Mouse (Mus musculus) lung, postnatal 14 days (tissue): ENCODE results near the gene Fbxl2.

Experiments
- DNase-seq: peaks from one replicate; pipeline ENCODE4 v3.0.0; 2021

Fbxl2 gene

DNA sequence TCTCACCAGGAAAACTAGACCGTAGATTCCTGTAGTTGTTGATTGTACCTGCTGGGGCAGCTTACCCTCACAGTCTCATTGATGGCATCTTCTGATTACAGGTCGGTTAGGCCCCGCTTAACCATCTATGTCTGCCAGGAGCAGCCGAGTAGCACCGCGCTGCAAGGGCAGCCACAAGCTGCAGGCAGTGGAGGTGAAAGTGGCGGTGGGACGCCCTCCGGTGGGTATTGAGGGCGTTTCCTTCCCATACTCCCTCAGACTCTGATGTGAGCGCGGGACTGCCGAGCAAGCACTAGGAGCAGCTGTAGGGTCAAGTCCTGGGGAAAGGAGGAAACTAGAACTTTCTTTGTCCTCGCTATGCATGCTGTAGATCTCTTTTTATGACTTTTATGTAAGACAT lies 76.0 kb downstream of the Fbxl2 start:
- no peak for DNase-seq

DNA sequence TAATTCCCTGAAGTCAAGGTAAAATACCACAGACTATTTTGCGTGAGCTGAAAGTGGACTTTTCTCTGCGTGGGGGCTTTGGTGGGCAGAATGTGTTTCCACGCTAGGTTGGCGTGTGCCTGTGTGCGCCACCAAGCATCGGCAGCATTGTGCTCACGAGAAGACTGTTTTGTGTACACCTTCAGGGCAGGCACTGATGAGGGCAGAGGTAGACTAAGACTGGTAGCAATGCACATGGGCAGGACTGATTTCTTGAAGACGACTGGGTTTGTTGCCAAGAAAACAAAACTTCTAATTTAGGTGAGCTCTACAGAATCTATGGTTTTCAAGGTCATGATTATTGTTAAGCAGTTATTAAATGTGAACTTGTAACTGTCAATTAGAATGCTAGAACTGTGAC lies 76.6 kb downstream of the Fbxl2 start:
- DNase-seq, result no peak

GRCm38 (mm10) chr9:113968967-113969366 lies 77.0 kb downstream of the Fbxl2 start:
- no peak for DNase-seq

DNA sequence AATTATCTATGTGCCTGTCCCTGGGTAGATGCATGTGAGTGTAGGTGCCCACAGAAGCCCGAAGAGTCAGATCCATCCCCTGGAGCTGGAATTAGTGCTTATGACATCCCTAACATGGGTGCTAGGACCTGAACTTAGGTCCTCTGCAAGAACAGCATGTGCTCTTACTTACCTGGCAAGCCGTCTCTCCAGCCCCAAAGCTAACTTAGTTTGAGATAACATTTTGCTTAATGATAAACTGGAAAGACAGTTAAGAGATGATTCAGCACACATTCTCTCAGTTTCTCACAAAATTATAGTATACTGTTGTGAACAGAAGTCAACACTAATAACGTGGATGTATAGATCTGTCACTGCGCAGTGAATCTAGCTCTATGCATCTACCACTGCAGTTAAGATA lies 79.2 kb downstream of the Fbxl2 start:
- DNase-seq, result no peak

DNA sequence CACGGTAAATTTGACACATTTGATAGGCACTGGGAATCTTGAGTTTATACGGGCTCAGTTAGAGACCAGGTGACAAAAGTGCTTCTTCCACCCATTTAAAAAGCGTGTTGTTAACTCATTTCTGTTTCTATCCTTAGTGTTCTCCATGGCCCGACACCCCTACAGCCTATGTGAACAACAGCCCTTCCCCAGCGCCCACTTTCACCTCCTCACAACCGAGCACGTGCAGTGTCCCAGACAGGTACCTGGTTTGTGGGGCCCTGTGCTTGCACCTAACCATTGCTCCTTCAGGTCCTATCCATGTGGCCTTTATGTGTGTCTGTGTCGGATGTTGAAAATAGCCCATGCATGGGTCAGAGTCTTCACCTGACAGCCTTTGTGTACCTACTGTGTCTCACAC lies 81.6 kb downstream of the Fbxl2 start:
- DNase-seq, result no peak

GRCm38 (mm10) chr9:113963718-113964117 lies 82.3 kb downstream of the Fbxl2 start:
- DNase-seq, result no peak

DNA sequence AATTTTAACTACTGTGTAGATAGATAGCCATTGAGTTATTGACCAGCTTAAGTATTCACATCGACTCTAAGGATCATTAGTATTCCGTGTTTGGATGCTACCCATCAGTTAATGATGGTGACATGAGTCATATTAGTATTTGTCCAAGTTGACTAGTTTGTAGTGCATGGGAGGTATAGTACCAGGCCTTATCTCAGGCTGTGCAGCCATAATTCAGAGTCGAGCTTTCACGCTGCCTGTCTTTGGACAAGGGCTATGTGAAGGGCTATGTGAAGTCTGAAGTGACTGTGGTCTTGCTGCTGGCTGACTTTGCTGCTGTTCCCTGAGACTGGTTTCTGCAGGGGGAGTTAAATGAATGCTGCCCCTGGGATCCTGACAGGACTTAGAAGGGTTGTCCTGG lies 88.2 kb downstream of the Fbxl2 start:
- no peak for DNase-seq

GRCm38 (mm10) chr9:113947216-113947615 lies 98.8 kb downstream of the Fbxl2 start:
- no peak for DNase-seq

GRCm38 (mm10) chr9:113943372-113943771 lies 102.6 kb downstream of the Fbxl2 start:
- DNase-seq, result no peak

- no peak for DNase-seq
These were observed 104.7 kb downstream of the Fbxl2 start for GRCm38 (mm10) chr9:113941103-113941805.

- no peak for DNase-seq
These were observed 106.7 kb downstream of the Fbxl2 start for GRCm38 (mm10) chr9:113939063-113939850.

DNA sequence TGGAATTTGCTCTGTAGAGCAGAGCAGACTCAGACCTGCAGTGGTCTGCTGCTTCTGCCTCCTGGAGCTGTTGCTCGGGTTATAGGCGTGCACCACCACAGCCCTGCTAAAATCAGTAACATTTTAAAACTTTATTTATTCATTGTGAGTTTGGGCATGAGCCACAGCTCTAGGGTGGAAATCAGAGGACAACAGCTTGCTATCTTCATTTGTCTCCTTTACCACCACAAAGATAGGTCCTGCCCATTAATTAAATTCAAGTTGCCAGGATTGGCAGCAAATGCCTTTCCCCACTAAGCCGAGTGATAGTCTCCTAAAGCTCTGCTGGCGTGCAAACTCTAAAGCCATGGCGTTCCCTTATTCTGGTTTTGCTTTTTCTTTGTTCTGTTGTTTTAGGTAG lies 110.4 kb downstream of the Fbxl2 start:
- no peak for DNase-seq

DNA sequence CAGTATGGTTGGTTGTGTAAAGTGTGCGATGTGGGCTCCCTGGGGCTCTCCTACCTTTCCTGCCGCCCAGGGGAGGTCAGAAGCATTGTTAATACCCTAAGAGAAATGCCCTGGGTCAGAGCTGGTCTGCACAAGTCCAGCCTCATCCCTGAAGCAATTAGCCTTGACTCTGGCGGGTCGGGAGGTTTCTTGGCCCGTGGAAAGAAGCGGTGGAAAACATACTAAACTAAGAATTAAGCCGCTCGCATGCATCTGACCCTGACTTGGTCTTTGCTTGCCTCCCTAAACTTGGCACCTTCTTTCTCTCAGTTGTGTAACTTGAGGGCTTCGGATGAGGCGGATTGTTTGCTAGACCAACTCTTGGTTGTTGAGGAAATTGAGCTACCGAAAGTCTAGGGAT lies 113.5 kb downstream of the Fbxl2 start:
- DNase-seq, result no peak

- peak; percentile 17 for DNase-seq
These were observed 113.9 kb downstream of the Fbxl2 start for GRCm38 (mm10) chr9:113932100-113932470.

- DNase-seq, result peak; percentile 24
These were observed 114.5 kb downstream of the Fbxl2 start for GRCm38 (mm10) chr9:113931375-113932099.

- DNase-seq, result peak; percentile 93
These were observed 115.2 kb downstream of the Fbxl2 start, which contains the start of gene Ubp1 for GRCm38 (mm10) chr9:113930534-113931374. TSS of gene Ubp1 (plus strand) at chr9:113930934.

DNA sequence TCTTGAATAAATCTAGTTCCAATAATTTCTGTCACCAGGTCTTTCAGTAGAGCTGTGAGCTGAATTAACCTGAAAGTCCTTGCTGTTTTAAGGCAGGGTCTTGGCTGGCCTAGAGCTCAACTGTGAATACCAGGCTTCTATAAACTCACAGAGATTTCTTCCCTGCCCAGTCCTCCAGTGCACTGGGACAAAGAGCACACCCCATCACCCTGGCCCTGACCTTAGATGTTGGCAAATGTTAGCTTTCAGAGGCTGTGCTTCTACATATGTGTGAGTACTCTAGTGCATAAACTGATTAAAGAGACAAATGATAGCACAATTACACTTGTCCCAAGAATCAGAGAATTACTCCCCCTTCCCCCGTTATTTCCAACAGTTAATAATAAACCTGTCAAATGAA lies 116.3 kb downstream of the Fbxl2 start:
- no peak for DNase-seq

GRCm38 (mm10) chr9:113928591-113928990 lies 117.4 kb downstream of the Fbxl2 start:
- DNase-seq, result no peak

GRCm38 (mm10) chr9:113924883-113925282 lies 121.1 kb downstream of the Fbxl2 start:
- no peak for DNase-seq

GRCm38 (mm10) chr9:113922677-113923076 lies 123.3 kb downstream of the Fbxl2 start:
- DNase-seq, result no peak

DNA sequence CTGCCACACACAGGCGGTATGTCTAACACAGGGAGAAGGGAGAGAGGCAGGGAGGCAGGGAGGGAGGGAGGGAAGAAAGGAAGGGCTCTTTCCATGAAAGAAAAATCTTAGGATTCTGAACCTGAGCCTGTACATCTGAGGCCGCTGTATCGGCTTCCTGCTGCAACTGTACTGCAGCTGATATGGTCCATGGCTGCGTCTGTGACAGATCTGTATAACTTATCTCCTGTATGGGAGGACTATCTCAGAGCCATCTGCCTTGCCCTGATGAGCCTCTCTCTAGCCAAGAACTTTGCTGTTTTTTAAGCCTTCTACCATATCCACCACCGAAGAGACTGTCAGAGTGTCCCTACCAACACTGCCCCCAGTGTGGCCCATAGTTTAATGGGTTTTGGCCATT lies 130.2 kb downstream of the Fbxl2 start:
- no peak for DNase-seq
